Mouse (Mus musculus) urinary bladder, postnatal 36 days (tissue): ENCODE measurements around the gene Kndc1.

Source experiments
- DNase-seq, 2 experiments: peaks; one replicate each; pipeline ENCODE4 v3.0.0; 2022; ENCODE audit warnings: low spot score in 2 of 2, mixed read lengths in 1 of 2

Kndc1 gene

GRCm38 (mm10) chr7:139894655-139895557 lies at the start of gene Kndc1:
TSS of gene Kndc1 (plus strand) at chr7:139894696.
- no peak for DNase-seq

DNA sequence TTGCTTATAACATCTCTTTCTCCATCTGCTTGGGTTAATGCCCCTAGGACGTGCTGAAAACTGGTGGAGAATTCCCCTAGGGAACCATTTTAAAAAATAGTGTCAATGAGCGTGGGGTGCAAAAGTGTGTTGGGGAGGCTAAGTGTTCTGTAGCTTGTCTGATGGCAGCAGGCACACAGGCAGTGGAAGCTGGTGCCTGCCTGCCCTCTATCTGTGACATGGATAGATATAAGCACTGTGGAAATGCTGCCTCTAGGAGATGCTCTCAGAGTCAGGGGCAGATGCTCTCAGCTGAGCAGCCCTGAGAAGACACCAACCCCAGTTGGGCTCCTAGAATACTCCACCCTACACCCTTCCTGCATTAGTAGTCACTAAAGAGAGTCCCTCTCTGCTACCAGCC lies 49.4 kb upstream of the Kndc1 start:
- no peak for DNase-seq

DNA sequence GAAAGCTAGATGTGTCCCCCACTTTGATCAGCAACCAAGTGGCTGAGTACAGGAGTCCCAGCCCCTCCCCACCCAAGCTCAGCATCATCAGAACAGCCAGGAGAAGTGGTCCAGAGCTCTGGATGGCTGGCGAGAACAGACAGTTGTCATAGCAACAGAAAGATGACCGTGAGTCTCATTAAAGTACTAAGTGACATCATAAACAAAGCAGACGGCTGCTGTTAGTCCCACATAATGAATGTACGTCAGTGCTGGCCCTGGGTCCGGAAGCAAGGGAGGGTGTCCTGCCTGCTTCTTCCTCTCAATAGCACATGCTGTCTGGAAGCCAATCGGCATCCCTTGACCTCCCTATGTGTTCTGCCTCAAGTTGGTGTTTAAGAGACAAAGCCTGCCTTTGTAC lies 44.3 kb upstream of the Kndc1 start:
- no peak for DNase-seq

DNA sequence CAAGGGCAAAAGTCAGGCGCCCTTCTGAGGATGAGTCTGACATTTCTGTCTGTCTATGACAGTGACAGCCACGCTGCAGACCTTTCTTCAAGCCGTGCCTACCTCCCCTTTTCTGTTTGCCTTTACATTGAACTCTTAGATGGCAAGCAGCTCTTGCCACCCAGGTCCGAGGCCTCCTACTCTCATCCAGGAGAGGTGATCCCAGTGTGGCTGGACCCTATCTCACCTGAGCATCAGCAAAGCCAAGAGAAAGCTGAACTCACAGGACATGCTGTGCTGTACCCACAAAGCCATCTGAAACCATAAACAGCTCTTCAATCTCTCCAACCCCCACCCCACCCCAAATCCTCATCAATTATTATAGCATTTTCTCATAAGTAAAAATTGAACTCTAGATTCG lies 43.8 kb upstream of the Kndc1 start:
- DNase-seq, result no peak

- no peak for DNase-seq
These were observed 43.4 kb upstream of the Kndc1 start for GRCm38 (mm10) chr7:139851098-139851497.

DNA sequence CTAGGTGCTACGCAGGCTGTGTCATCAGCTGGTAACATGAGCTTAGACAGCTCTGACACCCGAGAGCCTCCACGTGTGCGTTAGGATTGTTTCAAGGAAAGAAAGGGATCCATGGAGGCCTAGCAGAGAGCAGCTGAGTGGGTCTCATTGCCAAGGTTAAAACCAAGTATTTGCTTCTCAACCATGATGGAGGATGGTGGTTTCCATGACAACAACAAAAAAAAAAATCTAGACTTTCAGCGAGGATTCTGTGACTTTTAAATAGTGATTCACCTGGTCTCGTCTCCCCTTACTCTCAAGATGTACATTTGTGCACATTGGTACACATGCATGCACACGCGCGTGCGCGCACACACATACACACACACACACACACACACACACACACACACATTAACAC lies 39.2 kb upstream of the Kndc1 start:
- DNase-seq, result no peak

DNA sequence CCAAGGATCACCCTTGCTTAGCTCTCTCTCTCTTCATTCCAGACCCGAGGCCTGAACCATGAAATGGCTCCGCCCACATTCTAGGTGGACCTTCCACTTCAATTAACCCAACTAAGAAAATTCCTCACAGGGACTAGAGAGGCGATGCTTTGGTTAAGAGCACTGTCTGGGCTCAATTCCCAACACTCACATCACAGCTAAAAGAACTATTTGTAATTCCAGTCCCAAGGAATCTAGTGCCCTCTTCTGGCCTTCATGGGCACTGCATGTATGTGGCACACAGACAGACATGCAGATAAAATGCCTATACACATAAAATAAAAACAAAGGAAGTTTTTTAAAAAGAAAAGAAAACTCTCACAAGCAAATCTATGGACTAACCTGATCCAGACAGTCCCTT lies 33.1 kb upstream of the Kndc1 start:
- DNase-seq, result peak; percentile 62 to 63

GRCm38 (mm10) chr7:139863076-139863475 lies 31.4 kb upstream of the Kndc1 start:
- no peak for DNase-seq

GRCm38 (mm10) chr7:139864253-139864652 lies 30.2 kb upstream of the Kndc1 start:
- DNase-seq, result no peak

- DNase-seq, result no peak
These were observed 29.6 kb upstream of the Kndc1 start for GRCm38 (mm10) chr7:139864871-139865270.

DNA sequence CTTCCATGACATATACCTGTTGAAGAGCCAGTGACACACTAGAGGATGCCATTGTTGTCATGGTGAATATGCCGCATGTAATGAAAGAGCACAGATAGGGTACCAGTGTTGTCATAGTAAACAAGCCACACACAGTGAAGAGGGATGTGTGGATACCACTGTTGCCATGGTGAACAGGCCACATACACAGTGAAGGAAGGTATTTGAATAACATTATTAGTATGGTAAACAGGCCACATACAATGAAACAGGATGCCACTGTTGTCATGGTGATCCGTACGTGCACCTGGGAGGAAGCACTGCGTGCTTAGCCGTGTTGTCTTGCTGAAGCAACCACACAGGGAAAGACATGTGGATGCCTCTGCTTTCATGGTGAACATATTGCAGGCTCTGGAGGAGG lies 23.5 kb upstream of the Kndc1 start:
- DNase-seq, result no peak

- no peak for DNase-seq
These were observed 17.2 kb upstream of the Kndc1 start for GRCm38 (mm10) chr7:139877167-139877792.

GRCm38 (mm10) chr7:139878122-139878521 lies 16.4 kb upstream of the Kndc1 start:
- DNase-seq, result no peak

GRCm38 (mm10) chr7:139878621-139879020 lies 15.9 kb upstream of the Kndc1 start:
- no peak for DNase-seq

- DNase-seq, result no peak
These were observed 11.0 kb upstream of the Kndc1 start for GRCm38 (mm10) chr7:139883545-139883944.

DNA sequence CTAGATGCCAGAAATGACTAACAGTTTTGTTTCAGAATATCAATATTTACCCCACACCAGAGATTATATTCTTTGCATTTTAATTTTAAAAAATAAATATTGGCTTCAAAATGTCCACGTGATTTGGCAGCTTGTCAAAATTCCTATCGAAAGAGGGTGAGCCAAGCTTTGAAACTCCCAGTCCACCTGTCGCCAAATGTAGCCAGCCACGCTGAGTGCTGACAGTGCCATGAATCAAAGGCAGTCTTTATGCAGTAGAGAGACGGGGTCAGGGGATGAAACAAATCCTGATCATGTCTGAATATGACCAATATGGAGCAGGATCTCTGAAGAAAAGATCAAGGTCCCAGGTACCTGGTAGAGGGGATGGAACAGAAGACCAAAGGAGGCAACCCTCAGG lies 2.7 kb upstream of the Kndc1 start:
- no peak for DNase-seq

- DNase-seq, result no peak
These were observed 1.8 kb downstream of the Kndc1 start for GRCm38 (mm10) chr7:139896271-139896670.

- no peak for DNase-seq
These were observed 2.3 kb downstream of the Kndc1 start for GRCm38 (mm10) chr7:139896796-139897195.

DNA sequence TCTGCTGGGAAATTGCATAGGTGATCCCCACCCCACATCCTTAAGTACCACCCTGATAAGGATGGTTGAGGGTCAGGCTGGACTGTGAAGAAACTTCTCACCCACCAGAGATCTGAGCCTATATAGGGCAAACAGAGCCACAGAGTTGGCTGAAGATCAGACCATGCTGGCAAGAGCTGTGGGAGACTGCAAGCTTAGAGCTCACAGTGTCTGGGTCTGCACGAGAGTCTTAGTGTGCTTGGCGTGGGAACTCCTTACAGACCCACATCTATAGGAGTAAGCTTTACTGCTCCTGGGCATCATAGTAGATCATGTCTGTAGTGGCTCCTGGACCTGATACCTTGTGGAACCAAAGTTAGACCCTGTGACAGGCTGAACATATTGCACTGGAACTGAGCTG lies 4.1 kb downstream of the Kndc1 start:
- no peak for DNase-seq

GRCm38 (mm10) chr7:139899505-139899904 lies 5.0 kb downstream of the Kndc1 start:
- no peak for DNase-seq

- no peak for DNase-seq
These were observed 6.0 kb downstream of the Kndc1 start for GRCm38 (mm10) chr7:139900456-139900855.

GRCm38 (mm10) chr7:139900896-139901295 lies 6.4 kb downstream of the Kndc1 start:
- no peak for DNase-seq

- DNase-seq, result no peak
These were observed 7.5 kb downstream of the Kndc1 start for GRCm38 (mm10) chr7:139901981-139902380.
